In genomic region chr4:32358602-32359464, GRCm38 (mm10) we compare ENCODE assay signal across 7 mouse cellular contexts.
DNase-seq lines count a peak whose midpoint lies in the region; ATAC-seq and TF ChIP-seq lines count a peak whose summit lies in the region.

No protein-coding gene starts in this region.

- H3K36me3 ChIP-seq in stomach, embryonic 16.5 days (ENCODE audit: control insufficient read depth, insufficient read depth, low read length) = no peaks in the 10 kb centered on the region
- no peaks in the 10 kb centered on the region for H3K36me3 ChIP-seq in stomach, postnatal 0 days (ENCODE audit: control insufficient read depth, insufficient read depth, low read length)
- no peaks in the 10 kb centered on the region for H3K36me3 ChIP-seq in heart, adult 2 months (ENCODE audit: control insufficient read depth, insufficient read depth, low read length)
- H3K36me3 ChIP-seq in limb, embryonic 13.5 days = no peaks in the 10 kb centered on the region

- H3K79me2 ChIP-seq in heart, adult 2 months (replicated peaks; ENCODE audit: control insufficient read depth, insufficient read depth, low read length) = no peaks in the 10 kb centered on the region

- intact Hi-C loops in heart, adult 2 months (cut with DNase I) = loop anchor here (2.0 kb wide), 2 partner anchors 22 to 28 kb away; no protein-coding TSS in a partner anchor

- 68% methylated on average over 12 of the region's 12 CpGs for WGBS in stomach, embryonic 16.5 days
- WGBS in stomach, postnatal 0 days = 66% methylated on average over 12 of the region's 12 CpGs
- WGBS in heart, adult 2 months = 33% methylated on average over 12 of the region's 12 CpGs
- WGBS in limb, embryonic 13.5 days = 57% methylated on average over 12 of the region's 12 CpGs

- H3K27ac ChIP-seq in stomach, embryonic 16.5 days (ENCODE audit: low read length) = peak overlapping the region; percentile 24; the same call in 1 of the 2 replicates
- no peak overlapping the region for H3K27ac ChIP-seq in stomach, postnatal 0 days (replicated peaks)
- peak overlapping the region; percentile 82 for H3K27ac ChIP-seq in heart, adult 2 months
- H3K27ac ChIP-seq in limb, embryonic 13.5 days = 0 out of 2 replicates have a peak overlapping the region, but pooled peaks have one; percentile 39

- 0 out of 2 replicates have a peak, but pooled peaks have one; percentile 28 for TF ChIP-seq POLR2A in heart, adult 2 months (IDR thresholded peaks at IDR 0.05; ENCODE audit: insufficient read depth, low read depth, low read length)

- TF ChIP-seq CTCF in stomach, postnatal 0 days (IDR thresholded peaks at IDR 0.05; ENCODE audit: low read depth) = no peak
- no peak for TF ChIP-seq CTCF in heart, adult 2 months (IDR thresholded peaks at IDR 0.05)

- DNase-seq in stomach, postnatal 0 days (ENCODE audit: low spot score) = no peak
- DNase-seq in heart, adult 2 months = peak; percentile 42 to 52
- DNase-seq in urinary bladder, adult 2 months (ENCODE audit: low spot score) = no peak
- no peak for DNase-seq in urinary bladder, postnatal 10 days (ENCODE audit: low spot score)
- DNase-seq in right cerebral cortex, postnatal 4 days = no peak

- H3K4me2 ChIP-seq in stomach, embryonic 16.5 days (ENCODE audit: low read depth, low read length) = no peak overlapping the region
- H3K4me2 ChIP-seq in stomach, postnatal 0 days (replicated peaks; ENCODE audit: low read depth) = no peak overlapping the region
- H3K4me2 ChIP-seq in limb, embryonic 13.5 days (replicated peaks) = no peak overlapping the region

- H3K27me3 ChIP-seq in stomach, embryonic 16.5 days (ENCODE audit: control insufficient read depth, insufficient read depth, low read length) = no peaks in the 10 kb centered on the region
- no peaks in the 10 kb centered on the region for H3K27me3 ChIP-seq in stomach, postnatal 0 days (ENCODE audit: control insufficient read depth, insufficient read depth, low read length)
- no peaks in the 10 kb centered on the region for H3K27me3 ChIP-seq in heart, adult 2 months (ENCODE audit: control insufficient read depth, insufficient read depth, low read length)
- H3K27me3 ChIP-seq in limb, embryonic 13.5 days = no peaks in the 10 kb centered on the region

- H3K4me3 ChIP-seq in stomach, embryonic 16.5 days (replicated peaks; ENCODE audit: low read length) = no peak overlapping the region
- H3K4me3 ChIP-seq in stomach, postnatal 0 days (ENCODE audit: low read depth, low read length) = no peak overlapping the region
- H3K4me3 ChIP-seq in heart, adult 2 months = peak overlapping the region; percentile 22
- no peak overlapping the region for H3K4me3 ChIP-seq in limb, embryonic 13.5 days

- no peak for ATAC-seq in stomach, embryonic 16.5 days (ENCODE audit: insufficient read depth, low FRiP score)
- ATAC-seq in stomach, postnatal 0 days (ENCODE audit: low FRiP score, low TSS enrichment) = no peak
- no peak for ATAC-seq in limb, embryonic 13.5 days (ENCODE audit: low FRiP score, low read depth)

- TF ChIP-seq EP300 in stomach, postnatal 0 days (optimal IDR thresholded peaks at IDR 0.05) = no peak
- TF ChIP-seq EP300 in heart, adult 2 months (IDR thresholded peaks at IDR 0.05; ENCODE audit: insufficient read depth, low read depth, low read length) = 0 out of 2 replicates have a peak, but pooled peaks have one; percentile 48

- no peaks in the 10 kb centered on the region for H3K9me3 ChIP-seq in stomach, embryonic 16.5 days (replicated peaks; ENCODE audit: control insufficient read depth, low read length)
- no peaks in the 10 kb centered on the region for H3K9me3 ChIP-seq in stomach, postnatal 0 days (ENCODE audit: control insufficient read depth, low read length)
- no peaks in the 10 kb centered on the region for H3K9me3 ChIP-seq in limb, embryonic 13.5 days

- peaks cover 3% of the 10 kb centered on the region; the same call in 1 of the 2 replicates for H3K4me1 ChIP-seq in stomach, embryonic 16.5 days (ENCODE audit: control insufficient read depth, insufficient read depth, low read length)
- no peaks in the 10 kb centered on the region for H3K4me1 ChIP-seq in stomach, postnatal 0 days (replicated peaks; ENCODE audit: control insufficient read depth, insufficient read depth)
- H3K4me1 ChIP-seq in heart, adult 2 months (ENCODE audit: control insufficient read depth, insufficient read depth, low read length) = peaks cover 23% of the 10 kb centered on the region
- peaks cover 63% of the 10 kb centered on the region for H3K4me1 ChIP-seq in limb, embryonic 13.5 days

- H3K9ac ChIP-seq in stomach, embryonic 16.5 days (ENCODE audit: low read length) = no peak overlapping the region
- H3K9ac ChIP-seq in stomach, postnatal 0 days (ENCODE audit: low read length) = no peak overlapping the region
- H3K9ac ChIP-seq in heart, adult 2 months (ENCODE audit: low read depth, low read length) = no peak overlapping the region
- no peak overlapping the region for H3K9ac ChIP-seq in limb, embryonic 13.5 days

Comparison
In these comparisons a context has a peak if more than half of its experiments do, and no peak if none do; other contexts are left out.
1. DNase-seq: peak in heart, adult 2 months (2 of 2); none in stomach, postnatal 0 days (single experiment), urinary bladder, adult 2 months (single experiment), urinary bladder, postnatal 10 days (single experiment) and right cerebral cortex, postnatal 4 days (single experiment).